In genomic region chr19:61313185-61313584, GRCm38 (mm10) we compare ENCODE assay signal across 28 mouse cellular contexts. TPM values are rescaled to one million over a fixed set of nuclear protein-coding genes. Genes with fewer than 3 reads are reported as not detected.
DNase-seq lines count a peak whose midpoint lies in the region; ATAC-seq and TF ChIP-seq lines count a peak whose summit lies in the region.
"Not testable (repeated sequence)": the region's sequence is repeated elsewhere in the genome, so short reads cannot be mapped to it uniquely, and the experiment has no call there.
"Had no signal": no experiment of that assay in that cellular context is flagged by ENCODE, and none has a peak within 500 bp of the region (broad histone marks: within the 10 kb centered on the region; RNA-seq: fewer than 3 reads in every experiment).

No protein-coding gene starts in this region.

- H3K9ac ChIP-seq in CH12.LX (ENCODE audit: insufficient read depth, low read depth): peak overlapping the region; percentile 54
- not testable (repeated sequence) for H3K9ac ChIP-seq in lung, embryonic 14.5 days

- peak; percentile 74 for TF ChIP-seq POLR2A in CH12.LX (IDR thresholded peaks at IDR 0.05; ENCODE audit: low read depth, low read length)

- 30% methylated on average over 11 of the region's 11 CpGs for WGBS in lung, embryonic 14.5 days

- in situ Hi-C loops in CH12.LX (cut with MboI; ENCODE audit: low pct_ligation_motif_present, low pct_unique_long_range_greater_than_20kb, low sequenced_read_pairs): not testable (repeated sequence)

- dilution Hi-C loops in CH12.LX (cut with MboI; ENCODE audit: extremely low pct_ligation_motif_present, extremely low pct_unique_long_range_greater_than_20kb, low sequenced_read_pairs): not testable (repeated sequence)

- H3K36me3 ChIP-seq in CH12.LX (replicated peaks in 1 of 2; ENCODE audit: control insufficient read depth in 1 of 2, insufficient read depth in 1 of 2, low read length in 1 of 2); lung, embryonic 14.5 days (ENCODE audit: insufficient read depth): not testable (repeated sequence)

- H3K79me2 ChIP-seq in CH12.LX (replicated peaks; ENCODE audit: control insufficient read depth, extremely low read depth, insufficient read depth, poor library complexity, severe bottlenecking): peaks cover 36% of the 10 kb centered on the region

- peak overlapping the region; percentile 65 for H3K27ac ChIP-seq in CH12.LX (ENCODE audit: insufficient read depth, low read depth)
- not testable (repeated sequence) for H3K27ac ChIP-seq in lung, embryonic 14.5 days (ENCODE audit: low read depth)

- H3K9me3 ChIP-seq in CH12.LX (replicated peaks; ENCODE audit: low read length); lung, embryonic 14.5 days (ENCODE audit: low read depth, low read length): not testable (repeated sequence)

- TF ChIP-seq RAD21 in CH12.LX (IDR thresholded peaks at IDR 0.05; ENCODE audit: low read depth, low read length): not testable (repeated sequence)

- H3K4me3 ChIP-seq in CH12.LX (replicated peaks in 1 of 3; ENCODE audit: low read depth in 2 of 3, low read length in 2 of 3, poor library complexity in 1 of 3): peak overlapping the region in 2 of 3 experiments; percentile 38 to 74
- not testable (repeated sequence) for H3K4me3 ChIP-seq in lung, embryonic 14.5 days (ENCODE audit: low read depth, low read length)

- not testable (repeated sequence) for ATAC-seq in lung, embryonic 14.5 days (ENCODE audit: insufficient read depth)

- TF ChIP-seq CTCF in CH12.LX (conservative IDR thresholded peaks at IDR 0.05 in 1 of 2, IDR thresholded peaks at IDR 0.05 in 1 of 2; ENCODE audit: low read depth in 2 of 2, low read length in 2 of 2); lung, embryonic 14.5 days (IDR thresholded peaks at IDR 0.05; ENCODE audit: low read depth): not testable (repeated sequence)

- DNase-seq in CH12.LX (ENCODE audit: extremely low read depth): peak; percentile 2
- peak; percentile 58 for DNase-seq in ES-CJ7 (ENCODE audit: low read depth, low spot score)
- peak; percentile 24 for DNase-seq in ZHBTc4 (ENCODE audit: low read depth, low spot score)
- DNase-seq in embryo, embryonic 9.5 days (ENCODE audit: extremely low spot score): peak; percentile 1
- DNase-seq in heart, adult 11 months: peak; percentile 84
- peak; percentile 4 for DNase-seq in lung, embryonic 14.5 days

- TF ChIP-seq EP300 in CH12.LX (IDR thresholded peaks at IDR 0.05; ENCODE audit: low read length): not testable (repeated sequence)

- H3K4me1 ChIP-seq in CH12.LX (ENCODE audit: control insufficient read depth in 1 of 2, insufficient read depth in 2 of 2); lung, embryonic 14.5 days (ENCODE audit: insufficient read depth): not testable (repeated sequence)

- not testable (repeated sequence) for H3K27me3 ChIP-seq in CH12.LX (replicated peaks); lung, embryonic 14.5 days (ENCODE audit: insufficient read depth, low read length)

- peak overlapping the region; percentile 14 for H3K4me2 ChIP-seq in CH12.LX (ENCODE audit: insufficient read depth, low read depth, poor library complexity, severe bottlenecking)
- not testable (repeated sequence) for H3K4me2 ChIP-seq in lung, embryonic 14.5 days

TF ChIP-seq in CH12.LX, 34 proteins besides CTCF, POLR2A, EP300 and RAD21:
- peak; percentile 43; the same call in 1 of the 2 replicates for TF ChIP-seq ZMIZ1 (IDR thresholded peaks at IDR 0.05; ENCODE audit: low read depth, low read length)
- peak; percentile 56; the same call in 1 of the 2 replicates for TF ChIP-seq SIN3A (IDR thresholded peaks at IDR 0.05; ENCODE audit: low read length)
- 0 out of 2 replicates have a peak, but pooled peaks have one; percentile 13 for TF ChIP-seq HCFC1 (IDR thresholded peaks at IDR 0.05; ENCODE audit: low read depth, low read length)
- peak; percentile 80; the same call in 1 of the 2 replicates for TF ChIP-seq MXI1 (IDR thresholded peaks at IDR 0.05; ENCODE audit: low read depth, low read length)
- TF ChIP-seq TCF12 (IDR thresholded peaks at IDR 0.05; ENCODE audit: low read depth, low read length): 0 out of 2 replicates have a peak, but pooled peaks have one; percentile 44
- TF ChIP-seq E2F4 (IDR thresholded peaks at IDR 0.05; ENCODE audit: insufficient replicate concordance, low read depth, low read length): 0 out of 2 replicates have a peak, but pooled peaks have one; percentile 69
- TF ChIP-seq MYC (IDR thresholded peaks at IDR 0.05; ENCODE audit: low read depth, low read length): peak; percentile 70
- peak; percentile 57; the same call in 1 of the 2 replicates for TF ChIP-seq TBP (conservative IDR thresholded peaks at IDR 0.05; ENCODE audit: low read depth, low read length)
- peak; percentile 40; the same call in 1 of the 2 replicates for TF ChIP-seq NELFE (IDR thresholded peaks at IDR 0.05; ENCODE audit: low read depth, low read length)
- TF ChIP-seq MAX (IDR thresholded peaks at IDR 0.05; ENCODE audit: low read length): peak; percentile 76
TF ChIP-seq in CH12.LX: peak in this region for 10; not testable (repeated sequence) for 24.

RNA-seq across cellular contexts. Expression of gene Gm21060, which starts 16.3 kb away (rescaled TPM):
- total RNA-seq in CH12.LX (2012; rRNA removed) (15.0 TPM in 1 of 2 replicates, not detected in the other), CH12.LX (2014; rRNA removed) (not detected in 2 replicates)
- 1.9 and 3.0 TPM in 2 replicates for polyA plus RNA-seq in CH12.LX (2012; ENCODE audit: insufficient read length, low read depth)
- polyA plus RNA-seq in lung, embryonic 14.5 days (2014; fragmentation: Nextera tagmentation; extraction: Ambion mirVana): not detected in 2 replicates
- total RNA-seq: adrenal gland, adult 18-20 months; adrenal gland, postnatal 10 days; adrenal gland, postnatal 36 days; common myeloid progenitor, adult 5-6 weeks; gastrocnemius, adult 8-10 months; gastrocnemius, postnatal 25 days; heart, adult 2 months; heart, postnatal 25 days; hematopoietic stem cell, adult 5-6 weeks; MEL had no signal
- polyA plus RNA-seq: cerebellum, adult 2 months; embryonic facial prominence, embryonic 11.5 days; embryonic facial prominence, embryonic 14.5 days; forebrain, embryonic 12.5 days; forebrain, embryonic 15.5 days; gonadal fat pad, adult 2 months; heart, adult 2 months; heart, embryonic 10.5 days; heart, embryonic 14.5 days; heart, postnatal 0 days; hindbrain, embryonic 12.5 days; hindbrain, embryonic 15.5 days; intestine, embryonic 15.5 days had no signal

Comparison
In these comparisons a context has a peak if more than half of its experiments do, and no peak if none do; other contexts are left out.
1. DNase-seq: peak in every context shown above with its lines; median percentile 84 in heart, adult 11 months; 58 in ES-CJ7; 24 in ZHBTc4; 4 in lung, embryonic 14.5 days; 2 in CH12.LX; 1 in embryo, embryonic 9.5 days.